Mouse (Mus musculus): ENCODE measurements around the gene Gm20388. TPM values are rescaled to one million over a fixed set of nuclear protein-coding genes. Genes with fewer than 3 reads are reported as not detected.
A peak's percentile ranks its signal among the peaks of the same experiment; 100 is the strongest.

Gm20388 gene
- polyA plus RNA-seq, 2 experiments: 8.5 TPM; not detected in 1

- peak overlapping the region; percentile 9 to 11; a peak in 3 of 4 replicates for H3K4me3 ChIP-seq (ENCODE audit: insufficient read depth in 1 of 2, low read depth in 2 of 2, low read length in 2 of 2)
- H3K4me1 ChIP-seq (replicated peaks; ENCODE audit: control insufficient read depth in 2 of 2, insufficient read depth in 2 of 2, low read length in 1 of 2): peaks cover 50 to 56% of the 10 kb centered on the region in 2 experiments
- H3K27me3 ChIP-seq (ENCODE audit: control insufficient read depth, insufficient read depth, low read length): no peaks in the 10 kb centered on the region
- no peak for ATAC-seq (ENCODE audit: insufficient read depth)
- no peaks in the 10 kb centered on the region for H3K9me3 ChIP-seq (ENCODE audit: control insufficient read depth, low read length)
- H3K36me3 ChIP-seq (replicated peaks; ENCODE audit: control insufficient read depth, insufficient read depth, low read depth): 0 out of 2 replicates have a peak, but pooled peaks cover 2% of the 10 kb centered on the region
- no peak overlapping the region for H3K27ac ChIP-seq
- no peak for DNase-seq (ENCODE audit: low read depth in 3 of 3, low spot score in 3 of 3)
- TF ChIP-seq CTCF (IDR thresholded peaks at IDR 0.05; ENCODE audit: low read depth) (no peak), EP300 (IDR thresholded peaks at IDR 0.05; ENCODE audit: low read depth) (no peak)
- peak overlapping the region; percentile 88 for H3K4me2 ChIP-seq (ENCODE audit: low read depth)
- WGBS (ENCODE audit: insufficient replicate concordance): 43% methylated on average over 14 of the region's 14 CpGs
- H3K9ac ChIP-seq (replicated peaks): peak overlapping the region; percentile 46; the same call in 1 of the 2 replicates
These were observed 581.7 kb downstream of the Gm20388 start for GRCm38 (mm10) chr8:120492193-120492880.

GRCm38 (mm10) chr8:120492881-120493220, 582.2 kb downstream of the Gm20388 start:
- Histone ChIP-seq H3K36me3 (replicated peaks; ENCODE audit: control insufficient read depth, insufficient read depth, low read depth) (0 out of 2 replicates have a peak, but pooled peaks cover 2% of the 10 kb centered on the region), H3K9me3 (ENCODE audit: control insufficient read depth, low read length) (no peaks in the 10 kb centered on the region), H3K4me1 (replicated peaks; ENCODE audit: control insufficient read depth in 2 of 2, insufficient read depth in 2 of 2, low read length in 1 of 2) (peaks cover 55 to 62% of the 10 kb centered on the region in 2 experiments), H3K4me2 (ENCODE audit: low read depth) (peak overlapping the region; percentile 88), H3K4me3 (ENCODE audit: insufficient read depth in 1 of 2, low read depth in 2 of 2, low read length in 2 of 2) (peak overlapping the region; percentile 9 to 11; a peak in 2 of 4 replicates), H3K27me3 (ENCODE audit: control insufficient read depth, insufficient read depth, low read length) (no peaks in the 10 kb centered on the region), H3K27ac (peak overlapping the region; percentile 3; the same call in 1 of the 2 replicates), H3K9ac (replicated peaks) (peak overlapping the region; percentile 46)
- WGBS (ENCODE audit: insufficient replicate concordance): 35% methylated on average over 4 of the region's 4 CpGs
- ATAC-seq (ENCODE audit: insufficient read depth): no peak
- no peak for TF ChIP-seq EP300 (IDR thresholded peaks at IDR 0.05; ENCODE audit: low read depth)
- no peak for TF ChIP-seq CTCF (IDR thresholded peaks at IDR 0.05; ENCODE audit: low read depth)
- DNase-seq (ENCODE audit: low read depth in 3 of 3, low spot score in 3 of 3): no peak

- peak overlapping the region; percentile 29 for H3K27ac ChIP-seq
- H3K27me3 ChIP-seq (ENCODE audit: control insufficient read depth, insufficient read depth, low read length): no peaks in the 10 kb centered on the region
- H3K36me3 ChIP-seq (replicated peaks; ENCODE audit: control insufficient read depth, insufficient read depth, low read depth): 0 out of 2 replicates have a peak, but pooled peaks cover 2% of the 10 kb centered on the region
- no peak for TF ChIP-seq CTCF (IDR thresholded peaks at IDR 0.05; ENCODE audit: low read depth)
- no peak for TF ChIP-seq EP300 (IDR thresholded peaks at IDR 0.05; ENCODE audit: low read depth)
- peak overlapping the region in 1 of 2 experiments; percentile 8; a peak in 2 of 4 replicates for H3K4me3 ChIP-seq (ENCODE audit: insufficient read depth in 1 of 2, low read depth in 2 of 2, low read length in 2 of 2)
- H3K4me1 ChIP-seq (replicated peaks; ENCODE audit: control insufficient read depth in 2 of 2, insufficient read depth in 2 of 2, low read length in 1 of 2): peaks cover 64 to 71% of the 10 kb centered on the region in 2 experiments
- DNase-seq (ENCODE audit: low read depth in 3 of 3, low spot score in 3 of 3) (no peak), ATAC-seq (ENCODE audit: insufficient read depth) (no peak)
- no peaks in the 10 kb centered on the region for H3K9me3 ChIP-seq (ENCODE audit: control insufficient read depth, low read length)
- H3K4me2 ChIP-seq (ENCODE audit: low read depth): peak overlapping the region; percentile 88
- 54% methylated on average over 16 of the region's 16 CpGs for WGBS (ENCODE audit: insufficient replicate concordance)
- peak overlapping the region; percentile 46 for H3K9ac ChIP-seq (replicated peaks)
These were observed 583.1 kb downstream of the Gm20388 start for GRCm38 (mm10) chr8:120493508-120494464.

- no peak for ATAC-seq (ENCODE audit: insufficient read depth)
- WGBS (ENCODE audit: insufficient replicate concordance): 51% methylated on average over 15 of the region's 15 CpGs
- H3K27me3 ChIP-seq (ENCODE audit: control insufficient read depth, insufficient read depth, low read length): no peaks in the 10 kb centered on the region
- no peaks in the 10 kb centered on the region for H3K9me3 ChIP-seq (ENCODE audit: control insufficient read depth, low read length)
- peak overlapping the region; percentile 65 for H3K27ac ChIP-seq
- H3K4me1 ChIP-seq (replicated peaks; ENCODE audit: control insufficient read depth in 2 of 2, insufficient read depth in 2 of 2, low read length in 1 of 2): peaks cover 75 to 81% of the 10 kb centered on the region in 2 experiments
- H3K36me3 ChIP-seq (replicated peaks; ENCODE audit: control insufficient read depth, insufficient read depth, low read depth): 0 out of 2 replicates have a peak, but pooled peaks cover 2% of the 10 kb centered on the region
- H3K4me3 ChIP-seq (ENCODE audit: insufficient read depth in 1 of 2, low read depth in 2 of 2, low read length in 2 of 2): no peak overlapping the region
- no peak for DNase-seq (ENCODE audit: low read depth in 3 of 3, low spot score in 3 of 3)
- H3K4me2 ChIP-seq (ENCODE audit: low read depth): peak overlapping the region; percentile 88; the same call in 1 of the 2 replicates
- TF ChIP-seq EP300 (IDR thresholded peaks at IDR 0.05; ENCODE audit: low read depth): no peak
- no peak for TF ChIP-seq CTCF (IDR thresholded peaks at IDR 0.05; ENCODE audit: low read depth)
- peak overlapping the region; percentile 32; the same call in 1 of the 2 replicates for H3K9ac ChIP-seq (replicated peaks)
These were observed 584.3 kb downstream of the Gm20388 start for GRCm38 (mm10) chr8:120494903-120495302.

Measured in liver, embryonic 14.5 days (tissue).